Mouse (Mus musculus) intestine, embryonic 15.5 days (tissue): ENCODE data around the gene Olfml2a. TPM values are rescaled to one million over a fixed set of nuclear protein-coding genes. Genes with fewer than 3 reads are reported as not detected.

Experiments
- ATAC-seq: fragments of 200-750 bp; cut with Nextera tagmentation; 2 replicates; pipeline ENCODE4 v1.8.0; 2017; ENCODE audit warnings: moderate TSS enrichment, moderate library complexity
- H3K27ac ChIP-seq: fragments of 300-500 bp; sonication (generic); 2 replicates; pipeline ENCODE4 v1.5.1; 2015; ENCODE audit warnings: mild to moderate bottlenecking, inconsistent platforms
- H3K27me3 ChIP-seq: fragments of 300-500 bp; sonication (generic); replicated peaks from 2 replicates; pipeline ENCODE4 v1.6.1; 2015; ENCODE audit warnings: inconsistent platforms
- H3K36me3 ChIP-seq: fragments of 300-500 bp; sonication (generic); 2 replicates; pipeline ENCODE4 v1.6.1; 2015; ENCODE audit warnings: inconsistent platforms
- H3K4me1 ChIP-seq: fragments of 300-500 bp; sonication (generic); replicated peaks from 2 replicates; pipeline ENCODE4 v1.6.1; 2015; ENCODE audit warnings: inconsistent platforms
- H3K4me2 ChIP-seq: fragments of 300-500 bp; sonication (generic); replicated peaks from 2 replicates; pipeline ENCODE4 v1.6.1; 2015; ENCODE audit warnings: mild to moderate bottlenecking, inconsistent platforms
- H3K4me3 ChIP-seq: fragments of 300-500 bp; sonication (generic); replicated peaks from 2 replicates; pipeline ENCODE4 v1.5.1; 2015; ENCODE audit warnings: inconsistent platforms
- H3K9ac ChIP-seq: fragments of 300-500 bp; sonication (generic); 2 replicates; pipeline ENCODE4 v1.6.1; 2015; ENCODE audit warnings: inconsistent platforms
- H3K9me3 ChIP-seq: fragments of 300-500 bp; sonication (generic); 2 replicates; pipeline ENCODE4 v1.6.1; 2016; ENCODE audit warnings: inconsistent platforms
- WGBS: fragments of 180-500 bp; shearing (Covaris S2); methylation state at CpG from one replicate; pipeline ENCODE4 v1.1.7; 2015; 5-methylcytosine and 5-hydroxymethylcytosine counted together
- polyA plus RNA-seq: library from polyadenylated mRNA; unstranded; fragments of >200 nt; fragmentation: Nextera tagmentation; extraction: Ambion mirVana; gene quantifications from 2 replicates; pipeline ENCODE4 v1.2.1, GENCODE M21; 2015

The Olfml2a gene
- polyA plus RNA-seq, 1 experiment from 2014 or later, result 2.3 TPM

DNA sequence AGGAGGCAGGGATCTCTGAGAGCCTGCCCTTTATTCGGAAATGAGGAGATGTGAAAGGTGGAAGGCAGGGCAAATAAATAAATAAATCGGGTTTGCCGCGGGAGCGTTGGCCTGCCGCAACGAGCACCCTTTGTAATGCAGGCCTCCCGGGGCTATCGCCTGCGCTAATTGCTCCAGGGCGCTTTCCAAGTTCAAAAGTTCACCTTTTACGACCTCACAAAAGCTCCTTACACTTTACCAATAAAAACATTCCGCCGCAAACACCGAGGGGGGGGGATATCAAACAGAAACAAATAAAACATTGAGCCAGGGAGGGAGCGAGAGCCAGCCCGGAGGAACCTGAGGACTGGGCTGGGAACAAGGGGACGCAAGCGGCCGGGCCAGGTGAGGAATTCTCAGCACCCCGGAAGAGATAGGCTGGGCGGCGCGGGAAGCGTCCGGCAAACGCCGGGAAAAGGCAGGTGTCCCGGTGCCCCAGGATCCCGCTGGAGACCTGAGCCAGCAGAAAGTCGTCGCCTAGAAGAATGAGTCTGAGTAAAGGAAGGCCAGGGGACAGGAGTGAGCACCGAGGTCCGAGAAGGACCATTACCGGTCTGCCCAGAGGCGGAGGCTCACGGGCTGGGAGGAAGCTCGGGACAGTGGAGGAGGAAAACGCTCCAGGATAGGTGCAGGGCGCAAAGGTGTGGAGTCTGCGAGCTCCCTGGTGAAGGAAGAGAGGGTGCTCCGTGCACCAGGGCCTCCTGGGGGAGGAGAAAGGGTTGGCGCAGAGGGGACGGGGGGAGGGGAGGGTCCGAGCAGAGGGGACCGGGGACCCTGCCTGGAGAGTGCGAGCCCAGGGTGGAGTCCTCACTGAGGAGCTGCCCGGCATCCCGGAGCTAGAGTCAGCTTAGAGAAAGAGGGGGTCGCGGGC lies 6.4 kb upstream of the Olfml2a start:
- WGBS, result 1% methylated on average over 51 of the region's 51 CpGs
- H3K9ac ChIP-seq, result peak overlapping the region; percentile 74
- peak; percentile 68 for ATAC-seq
- no peaks in the 10 kb centered on the region for H3K27me3 ChIP-seq
- peak overlapping the region; percentile 92 for H3K4me2 ChIP-seq
- peak overlapping the region; percentile 79 for H3K27ac ChIP-seq
- no peaks in the 10 kb centered on the region for H3K9me3 ChIP-seq
- H3K36me3 ChIP-seq, result no peaks in the 10 kb centered on the region
- H3K4me1 ChIP-seq, result 0 out of 2 replicates have a peak, but pooled peaks cover 6% of the 10 kb centered on the region
- H3K4me3 ChIP-seq, result peak overlapping the region; percentile 89

DNA sequence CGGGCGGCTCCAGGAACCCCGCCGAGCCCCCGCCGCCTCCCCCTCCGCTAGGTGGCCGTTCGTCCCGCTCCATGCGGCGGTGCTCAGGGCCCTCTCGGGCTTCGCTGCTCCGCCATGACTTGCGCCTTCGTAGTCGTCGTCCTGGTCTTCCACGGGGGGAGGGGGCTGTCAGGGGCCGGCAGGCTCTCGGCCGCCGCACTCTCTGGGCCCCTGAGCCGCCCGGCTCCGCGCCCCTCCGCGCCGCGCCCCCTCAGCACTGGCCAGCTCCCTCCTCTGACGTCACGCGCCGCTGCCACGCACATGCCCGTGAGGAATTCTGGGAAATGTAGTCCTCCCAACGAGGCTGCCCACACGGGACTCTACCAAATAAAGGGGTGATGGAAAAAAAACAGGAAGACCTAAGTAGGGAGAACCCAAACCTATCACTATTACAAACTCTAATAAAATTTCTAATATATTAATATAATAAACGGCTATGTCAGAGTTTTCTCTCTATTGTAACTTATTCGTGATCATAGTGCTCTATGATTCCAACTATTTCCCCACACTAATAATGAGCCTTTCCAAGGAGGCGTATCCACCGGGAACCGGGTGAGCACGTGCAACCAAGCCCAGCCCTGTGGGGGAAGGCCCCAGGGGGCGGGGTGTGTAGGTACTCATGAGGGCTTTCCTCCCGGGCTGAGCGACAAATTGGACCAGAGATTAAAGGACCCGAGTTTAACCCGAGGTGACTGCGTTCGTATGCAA lies 5.5 kb upstream of the Olfml2a start:
- peak; percentile 95 for ATAC-seq
- Histone ChIP-seq H3K27me3 (no peaks in the 10 kb centered on the region), H3K4me2 (peak overlapping the region; percentile 92), H3K9me3 (no peaks in the 10 kb centered on the region), H3K4me1 (0 out of 2 replicates have a peak, but pooled peaks cover 6% of the 10 kb centered on the region), H3K36me3 (no peaks in the 10 kb centered on the region), H3K27ac (peak overlapping the region; percentile 79; the same call in 1 of the 2 replicates), H3K4me3 (peak overlapping the region; percentile 89), H3K9ac (peak overlapping the region; percentile 74)
- under 1% methylated on average over 52 of the region's 53 CpGs for WGBS

DNA sequence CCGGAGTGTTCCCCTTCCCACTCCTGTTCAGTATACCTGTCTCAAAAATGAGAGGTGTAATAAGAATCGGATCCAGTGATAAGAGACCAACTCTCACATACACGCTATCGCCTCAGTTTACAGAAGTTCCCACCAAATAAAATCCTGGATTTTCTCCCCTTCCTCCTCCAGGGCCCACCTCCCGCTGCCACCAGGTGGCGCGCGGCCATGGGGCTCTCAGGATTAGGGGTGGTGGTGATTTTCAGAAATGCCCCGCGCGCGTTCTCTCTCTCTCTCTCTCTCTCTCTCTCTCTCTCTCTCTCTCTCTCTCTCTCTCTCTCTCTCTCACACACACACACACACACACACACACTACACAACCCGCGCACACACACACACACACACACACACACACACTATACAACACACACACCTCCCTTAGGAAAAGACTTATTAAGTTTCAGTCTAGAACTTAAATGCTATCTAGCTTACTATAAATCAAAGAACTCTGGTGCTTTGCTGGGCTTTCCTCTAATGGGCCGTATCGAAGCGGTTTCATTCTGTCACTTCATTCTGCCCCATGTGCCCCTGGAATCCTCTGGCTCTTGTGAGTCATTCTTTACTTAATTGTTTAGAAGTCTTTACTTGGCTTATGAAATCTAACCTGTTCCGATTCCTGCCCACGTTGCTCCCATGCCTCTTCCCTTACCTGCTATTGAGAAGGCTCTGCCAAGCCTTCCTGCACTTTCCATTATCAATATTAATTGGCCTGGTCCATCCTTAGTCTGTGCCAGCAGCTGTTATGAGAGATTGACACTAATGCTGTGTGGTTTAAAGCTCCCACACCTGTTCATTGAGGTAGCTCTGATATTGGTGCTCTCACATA lies 4.4 kb upstream of the Olfml2a start, which contains the start of gene Nr6a1:
Gene Nr6a1, minus strand, starts transcription at position 574 of the 865 bp plus-strand sequence.
- no peaks in the 10 kb centered on the region for H3K36me3 ChIP-seq
- no peaks in the 10 kb centered on the region for H3K27me3 ChIP-seq
- peaks cover 13% of the 10 kb centered on the region for H3K4me1 ChIP-seq
- H3K27ac ChIP-seq, result no peak within 1 kb of the TSS
- no peaks in the 10 kb centered on the region for H3K9me3 ChIP-seq
- peak within 1 kb of the TSS; percentile 67 for H3K4me2 ChIP-seq
- ATAC-seq, result peak; percentile 46
- WGBS, result 5% methylated on average over 19 of the region's 19 CpGs
- peak within 1 kb of the TSS; percentile 36 for H3K4me3 ChIP-seq
- no peak within 1 kb of the TSS for H3K9ac ChIP-seq

DNA sequence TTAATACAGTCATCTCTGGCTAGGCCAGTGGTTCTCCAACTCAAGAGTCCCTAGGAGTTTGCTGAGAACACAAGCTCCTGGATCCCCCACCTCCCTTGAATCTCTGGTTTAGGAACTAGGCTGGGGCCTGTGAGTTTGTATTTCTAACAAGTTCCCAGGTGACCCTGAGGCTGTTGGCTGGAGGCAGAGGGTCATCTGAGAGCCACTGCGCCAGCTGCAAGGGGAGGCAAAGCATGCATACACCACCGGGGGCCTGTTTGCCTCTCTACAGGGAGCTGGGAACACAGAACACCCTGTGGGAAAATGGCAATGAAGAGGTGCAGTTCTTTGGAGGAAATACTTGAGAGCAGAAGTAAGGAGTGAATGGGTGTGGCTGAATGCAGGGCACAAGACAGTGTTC lies 1.5 kb upstream of the Olfml2a start:
- ATAC-seq, result no peak
- H3K27ac ChIP-seq, result no peak overlapping the region
- no peaks in the 10 kb centered on the region for H3K36me3 ChIP-seq
- no peaks in the 10 kb centered on the region for H3K27me3 ChIP-seq
- WGBS, result 65% methylated on average over 2 of the region's 2 CpGs
- no peak overlapping the region for H3K4me3 ChIP-seq
- H3K9ac ChIP-seq, result no peak overlapping the region
- no peak overlapping the region for H3K4me2 ChIP-seq
- H3K9me3 ChIP-seq, result no peaks in the 10 kb centered on the region
- H3K4me1 ChIP-seq, result peaks cover 17% of the 10 kb centered on the region

DNA sequence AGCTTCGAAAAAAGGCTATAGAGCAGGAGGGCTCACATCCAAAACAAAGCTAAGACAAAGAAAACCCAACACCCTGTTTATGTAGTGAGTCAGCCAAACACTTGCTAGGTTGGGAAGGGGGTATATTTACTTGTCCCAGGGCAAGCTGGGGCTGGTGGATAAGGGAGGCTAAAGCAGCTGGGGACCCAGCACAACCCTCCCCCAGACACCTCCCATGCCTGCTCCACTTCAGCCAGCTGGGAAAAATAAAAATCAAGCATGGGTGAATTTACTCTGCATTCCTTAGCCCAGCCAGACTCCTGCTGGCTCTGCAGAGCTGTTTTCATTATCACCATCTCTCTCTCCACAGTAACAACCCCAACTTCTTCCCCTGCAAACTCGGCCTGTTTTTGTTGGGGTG lies 2.2 kb downstream of the Olfml2a start:
- no peak overlapping the region for H3K4me3 ChIP-seq
- no peak for ATAC-seq

DNA sequence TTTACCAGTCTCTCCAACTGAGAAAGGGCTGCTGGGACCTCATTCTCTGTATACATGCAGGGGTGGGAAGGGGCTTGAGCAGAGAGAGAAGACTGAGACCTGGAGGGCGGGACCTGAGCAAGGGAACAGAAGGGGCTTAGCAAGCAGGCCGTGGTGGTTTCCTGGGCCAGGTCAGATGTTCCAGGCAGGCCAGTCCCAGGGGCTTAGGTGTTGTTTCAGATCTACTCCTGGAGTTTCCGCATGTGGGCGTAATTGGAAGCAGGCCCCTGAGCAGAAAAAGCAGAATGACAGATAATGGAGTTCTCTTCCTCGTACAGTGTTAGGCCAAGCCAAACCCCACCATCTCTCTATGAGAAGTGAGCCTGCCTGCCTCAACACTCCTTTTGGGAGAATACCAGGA lies 3.2 kb downstream of the Olfml2a start:
- 65% methylated on average over 5 of the region's 5 CpGs for WGBS
- no peak overlapping the region for H3K27ac ChIP-seq
- ATAC-seq, result no peak
- no peak overlapping the region for H3K4me3 ChIP-seq
- H3K4me2 ChIP-seq, result no peak overlapping the region
- H3K4me1 ChIP-seq, result peaks cover 14% of the 10 kb centered on the region
- no peaks in the 10 kb centered on the region for H3K36me3 ChIP-seq
- H3K9me3 ChIP-seq, result no peaks in the 10 kb centered on the region
- H3K9ac ChIP-seq, result no peak overlapping the region
- H3K27me3 ChIP-seq, result no peaks in the 10 kb centered on the region

More for the DNA sequence above, 2.2 kb downstream of the Olfml2a start:
- no peak overlapping the region for H3K27ac ChIP-seq
- no peaks in the 10 kb centered on the region for H3K9me3 ChIP-seq
- WGBS, result 23% methylated on average over 2 of the region's 2 CpGs
- peaks cover 14% of the 10 kb centered on the region for H3K4me1 ChIP-seq
- H3K36me3 ChIP-seq, result no peaks in the 10 kb centered on the region
- H3K27me3 ChIP-seq, result no peaks in the 10 kb centered on the region
- no peak overlapping the region for H3K4me2 ChIP-seq
- H3K9ac ChIP-seq, result no peak overlapping the region

DNA sequence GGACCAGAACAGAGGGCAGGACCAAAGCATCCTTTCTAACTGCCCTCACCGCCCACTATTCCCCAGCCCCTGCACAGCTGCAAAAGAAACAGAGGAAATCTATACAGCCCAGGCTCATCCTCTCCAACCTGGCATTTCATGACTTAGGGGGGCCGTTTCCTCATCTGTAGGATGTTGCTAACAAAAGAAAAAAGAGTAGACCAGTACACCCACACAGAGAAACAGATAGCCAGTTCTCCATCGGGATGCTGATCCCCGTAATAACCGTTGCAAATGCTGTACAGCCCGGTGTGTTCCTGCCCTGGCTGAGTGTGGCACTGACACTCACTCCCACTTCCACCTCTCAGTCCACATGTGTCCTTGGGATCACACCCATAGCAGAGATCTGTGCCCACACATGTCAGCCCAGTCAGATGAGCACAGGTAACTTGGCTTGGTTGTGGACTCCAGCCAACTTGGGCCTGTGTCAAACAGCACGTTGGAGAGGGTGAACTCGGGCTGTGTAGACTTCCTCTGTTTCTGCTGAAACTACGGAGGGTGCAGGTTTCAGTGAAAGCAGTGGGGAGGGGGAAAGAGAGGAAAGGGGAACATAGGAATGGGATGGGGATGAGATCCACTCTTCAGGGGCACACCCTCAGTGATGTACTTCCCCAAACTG lies 5.1 kb downstream of the Olfml2a start:
- Histone ChIP-seq H3K27ac (no peak overlapping the region), H3K9me3 (no peaks in the 10 kb centered on the region), H3K36me3 (no peaks in the 10 kb centered on the region), H3K4me3 (no peak overlapping the region), H3K4me1 (peaks cover 7% of the 10 kb centered on the region), H3K4me2 (no peak overlapping the region), H3K27me3 (no peaks in the 10 kb centered on the region), H3K9ac (no peak overlapping the region)
- ATAC-seq, result no peak
- WGBS, result 77% methylated on average over 9 of the region's 9 CpGs

DNA sequence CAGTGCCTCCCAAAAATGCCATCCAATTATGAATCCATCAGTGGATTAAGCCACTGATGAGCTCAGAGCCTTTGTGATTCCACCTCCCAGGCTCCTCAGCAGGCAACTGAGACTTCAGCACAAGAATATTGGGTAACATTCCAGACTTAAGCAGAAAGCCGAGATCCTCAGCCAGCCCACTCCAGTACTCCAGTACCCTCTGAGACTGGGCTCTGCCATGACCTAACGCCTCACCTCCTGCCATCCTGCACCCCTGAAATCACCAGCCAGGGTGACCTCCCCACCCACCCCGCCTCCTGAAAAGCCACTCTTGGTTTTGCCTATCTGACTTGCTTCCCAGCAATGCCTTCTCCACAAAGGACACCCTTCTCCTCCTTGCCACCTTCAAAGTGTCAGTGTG lies 5.6 kb downstream of the Olfml2a start:
- WGBS, result 76% methylated on average over 3 of the region's 3 CpGs

DNA sequence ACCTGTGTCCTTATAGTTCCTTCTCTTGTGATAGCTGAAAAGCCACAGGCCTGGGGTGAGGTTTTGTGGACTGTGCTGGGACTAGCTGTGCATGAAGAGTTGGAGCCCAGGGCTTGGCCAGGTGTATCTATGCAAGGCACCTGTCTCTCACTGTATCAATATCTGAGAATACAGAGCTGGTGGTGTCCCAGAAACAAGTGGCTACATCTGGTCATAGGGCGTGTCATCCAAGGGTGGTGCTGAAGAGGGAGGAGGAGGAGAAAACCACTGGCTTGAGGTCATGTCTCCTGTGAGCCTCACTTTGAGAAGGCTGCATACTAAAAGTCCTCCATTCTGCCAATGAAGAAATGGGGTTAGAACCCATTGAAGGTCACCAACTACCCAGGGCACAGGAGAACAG lies 6.2 kb downstream of the Olfml2a start:
- H3K4me1 ChIP-seq, result 0 out of 2 replicates have a peak, but pooled peaks cover 4% of the 10 kb centered on the region
- H3K9ac ChIP-seq, result no peak overlapping the region
- no peaks in the 10 kb centered on the region for H3K9me3 ChIP-seq
- no peak overlapping the region for H3K27ac ChIP-seq
- no peaks in the 10 kb centered on the region for H3K36me3 ChIP-seq
- 85% methylated on average over 1 of the region's 1 CpGs for WGBS
- H3K27me3 ChIP-seq, result no peaks in the 10 kb centered on the region
- ATAC-seq, result no peak
- H3K4me3 ChIP-seq, result no peak overlapping the region
- H3K4me2 ChIP-seq, result no peak overlapping the region

More for the DNA sequence above, 5.6 kb downstream of the Olfml2a start:
- Histone ChIP-seq H3K27ac (no peak overlapping the region), H3K9ac (no peak overlapping the region), H3K4me2 (no peak overlapping the region), H3K36me3 (no peaks in the 10 kb centered on the region), H3K9me3 (no peaks in the 10 kb centered on the region), H3K4me1 (0 out of 2 replicates have a peak, but pooled peaks cover 4% of the 10 kb centered on the region), H3K27me3 (no peaks in the 10 kb centered on the region), H3K4me3 (no peak overlapping the region)
- no peak for ATAC-seq

DNA sequence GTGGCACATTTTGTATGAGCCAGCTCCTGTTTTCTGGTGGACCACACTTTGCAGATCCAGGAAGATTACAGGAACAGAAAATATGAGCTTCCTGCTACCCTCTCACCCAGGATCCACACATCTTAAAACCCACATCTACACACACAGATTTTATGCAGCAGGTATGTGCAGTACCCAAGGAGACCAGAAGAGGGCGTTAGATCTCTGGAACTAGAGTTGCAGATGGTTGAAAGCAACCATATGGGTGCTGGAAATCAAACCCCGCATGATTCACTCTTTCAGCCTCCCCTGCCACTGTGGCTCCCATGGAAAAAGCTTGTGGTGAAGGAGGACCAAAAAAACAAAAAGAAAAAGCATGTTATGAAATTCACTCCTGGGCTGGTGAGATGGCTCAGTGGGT lies 7.3 kb downstream of the Olfml2a start:
- 79% methylated on average over 2 of the region's 2 CpGs for WGBS
- Histone ChIP-seq H3K4me2 (no peak overlapping the region), H3K4me3 (no peak overlapping the region), H3K9me3 (no peaks in the 10 kb centered on the region), H3K27me3 (no peaks in the 10 kb centered on the region), H3K9ac (no peak overlapping the region), H3K4me1 (no peaks in the 10 kb centered on the region), H3K27ac (no peak overlapping the region), H3K36me3 (no peaks in the 10 kb centered on the region)
- ATAC-seq, result no peak

DNA sequence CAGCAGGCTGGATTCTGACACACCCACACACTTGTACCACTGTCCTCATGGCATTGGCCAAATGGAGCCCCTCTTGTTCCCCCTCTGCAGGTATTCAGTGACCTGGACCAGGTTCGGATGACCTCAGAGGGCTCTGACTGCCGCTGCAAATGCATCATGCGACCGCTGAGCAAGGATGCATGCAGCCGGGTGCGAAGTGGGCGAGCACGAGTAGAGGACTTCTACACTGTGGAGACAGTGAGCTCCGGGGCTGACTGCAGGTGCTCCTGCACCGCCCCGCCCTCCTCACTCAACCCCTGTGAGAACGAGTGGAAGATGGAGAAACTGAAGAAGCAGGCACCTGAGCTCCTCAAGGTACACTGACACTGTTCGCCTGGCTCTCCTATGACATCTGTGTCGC lies 9.6 kb downstream of the Olfml2a start:
- no peak for ATAC-seq

More for the DNA sequence above, 9.6 kb downstream of the Olfml2a start:
- Histone ChIP-seq H3K4me2 (no peak overlapping the region), H3K9me3 (no peaks in the 10 kb centered on the region), H3K27ac (no peak overlapping the region), H3K36me3 (no peaks in the 10 kb centered on the region), H3K4me1 (no peaks in the 10 kb centered on the region), H3K9ac (no peak overlapping the region), H3K4me3 (no peak overlapping the region), H3K27me3 (no peaks in the 10 kb centered on the region)
- 75% methylated on average over 14 of the region's 14 CpGs for WGBS
